Mouse (Mus musculus) heart, embryonic 13.5 days (tissue): ENCODE measurements around the gene Samd3. TPM values are rescaled to one million over a fixed set of nuclear protein-coding genes. Genes with fewer than 3 reads are reported as not detected.

ENCODE experiments used
- ATAC-seq: fragments of 200-750 bp; cut with Nextera tagmentation; 2 replicates; pipeline ENCODE4 v1.8.0; 2017; ENCODE audit warnings: moderate TSS enrichment; ENCODE audit not compliant: insufficient number of reproducible peaks, low FRiP score, low TSS enrichment; ENCODE audit errors: extremely low read depth
- H3K27ac ChIP-seq: fragments of 300-500 bp; sonication (generic); replicated peaks from 2 replicates; pipeline ENCODE4 v1.5.1; 2015; ENCODE audit warnings: moderate library complexity, mild to moderate bottlenecking, inconsistent platforms
- H3K27me3 ChIP-seq: fragments of 300-500 bp; sonication (generic); replicated peaks from 2 replicates; pipeline ENCODE4 v1.6.1; 2015; ENCODE audit warnings: mild to moderate bottlenecking, inconsistent platforms
- H3K36me3 ChIP-seq: fragments of 300-500 bp; sonication (generic); 2 replicates; pipeline ENCODE4 v1.6.1; 2015; ENCODE audit warnings: mild to moderate bottlenecking, inconsistent platforms
- H3K4me1 ChIP-seq: fragments of 300-500 bp; sonication (generic); 2 replicates; pipeline ENCODE4 v1.6.1; 2015; ENCODE audit warnings: inconsistent platforms
- H3K4me2 ChIP-seq: fragments of 300-500 bp; sonication (generic); 2 replicates; pipeline ENCODE4 v1.6.1; 2015; ENCODE audit warnings: inconsistent platforms, mild to moderate bottlenecking, moderate library complexity
- H3K4me3 ChIP-seq: fragments of 300-500 bp; sonication (generic); 2 replicates; pipeline ENCODE4 v1.5.1; 2015; ENCODE audit warnings: moderate library complexity, mild to moderate bottlenecking, inconsistent platforms
- H3K9ac ChIP-seq: fragments of 300-500 bp; sonication (generic); 2 replicates; pipeline ENCODE4 v1.6.1; 2015; ENCODE audit warnings: inconsistent platforms, mild to moderate bottlenecking, moderate library complexity
- H3K9me3 ChIP-seq: fragments of 300-500 bp; sonication (generic); 2 replicates; pipeline ENCODE4 v1.6.1; 2016; ENCODE audit warnings: inconsistent platforms
- WGBS: fragments of 180-500 bp; shearing (Covaris S2); methylation state at CpG from one replicate; pipeline ENCODE4 v1.1.7; 2015; ENCODE audit warnings: mixed read lengths; 5-methylcytosine and 5-hydroxymethylcytosine counted together
- polyA plus RNA-seq: library from polyadenylated mRNA; unstranded; fragments of >200 nt; fragmentation: Nextera tagmentation; extraction: Ambion mirVana; gene quantifications from 2 replicates; pipeline ENCODE4 v1.2.1, GENCODE M21; 2015

Samd3 gene
- polyA plus RNA-seq, 1 experiment from 2014 or later = not detected

DNA sequence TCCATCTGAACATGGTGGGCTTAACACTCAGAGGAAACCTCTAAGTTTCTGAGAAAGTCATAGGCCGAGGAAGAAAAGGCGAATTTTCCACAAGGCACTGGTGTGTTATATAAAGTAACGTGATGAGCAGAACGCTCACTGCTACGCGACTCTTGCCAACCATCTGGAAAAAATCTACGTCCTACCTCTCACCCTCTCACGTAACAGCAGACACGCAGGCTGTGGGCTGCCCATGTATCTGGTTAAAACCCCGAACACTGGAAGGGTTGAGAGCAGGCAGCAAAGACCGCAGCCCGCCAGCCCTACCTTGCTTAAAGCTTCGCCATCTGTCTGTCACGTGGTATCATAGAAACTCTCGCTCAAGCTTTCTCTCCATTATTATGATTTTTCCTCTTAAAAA lies 84.8 kb downstream of the Samd3 start:
- no peak overlapping the region for H3K4me2 ChIP-seq
- peaks cover 78% of the 10 kb centered on the region for H3K36me3 ChIP-seq
- H3K4me1 ChIP-seq = no peaks in the 10 kb centered on the region
- H3K9ac ChIP-seq = no peak overlapping the region
- H3K4me3 ChIP-seq = no peak overlapping the region
- H3K27ac ChIP-seq = no peak overlapping the region
- WGBS = 84% methylated on average over 15 of the region's 15 CpGs
- no peak for ATAC-seq
- H3K27me3 ChIP-seq = no peaks in the 10 kb centered on the region
- H3K9me3 ChIP-seq = no peaks in the 10 kb centered on the region

DNA sequence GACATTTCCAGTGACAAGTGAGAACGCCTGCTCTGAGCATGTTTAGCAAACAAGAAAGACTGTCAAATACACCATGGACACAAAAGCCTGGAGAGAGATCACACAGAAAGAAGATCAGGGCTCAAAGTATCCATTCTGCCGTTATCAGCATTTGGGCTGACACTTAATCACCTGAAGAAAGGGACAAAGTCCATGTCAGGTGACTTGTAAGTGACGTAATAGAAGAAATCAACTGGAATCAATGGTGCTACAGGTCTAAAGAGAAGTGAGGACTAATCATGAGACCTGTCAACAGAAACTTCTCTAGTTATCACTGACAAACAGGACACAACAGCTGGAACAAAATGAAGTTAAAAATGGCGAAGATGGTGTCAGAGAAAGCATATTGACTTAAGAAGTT lies 91.2 kb downstream of the Samd3 start:
- Histone ChIP-seq H3K4me1 (0 out of 2 replicates have a peak, but pooled peaks cover 6% of the 10 kb centered on the region), H3K27me3 (no peaks in the 10 kb centered on the region), H3K36me3 (peaks cover 68% of the 10 kb centered on the region), H3K27ac (no peak overlapping the region), H3K9me3 (no peaks in the 10 kb centered on the region), H3K4me2 (no peak overlapping the region), H3K9ac (no peak overlapping the region), H3K4me3 (no peak overlapping the region)
- no peak for ATAC-seq
- 54% methylated on average over 4 of the region's 4 CpGs for WGBS

Other genes starting within 250 kb of the Samd3 start
- 0.24 TPM in 1 of 2 replicates, not detected in the other for gene Gm9767, start 151.5 kb upstream of the Samd3 start, polyA plus RNA-seq
- gene Tmem200a, start 150.7 kb upstream of the Samd3 start, polyA plus RNA-seq = 1.6 and 1.7 TPM in 2 replicates
- 8.6 and 8.9 TPM in 2 replicates for gene L3mbtl3, start 146.3 kb downstream of the Samd3 start, polyA plus RNA-seq